Mouse (Mus musculus) liver, adult (tissue): ENCODE data around the gene Map4k3.

Experiments
- GATA4 ChIP-seq: IDR thresholded peaks from 2 replicates; pipeline ENCODE4 v1.6.1; 2014; ENCODE audit warnings: mild to moderate bottlenecking, low read length; ENCODE audit not compliant: insufficient replicate concordance

Map4k3 gene

DNA sequence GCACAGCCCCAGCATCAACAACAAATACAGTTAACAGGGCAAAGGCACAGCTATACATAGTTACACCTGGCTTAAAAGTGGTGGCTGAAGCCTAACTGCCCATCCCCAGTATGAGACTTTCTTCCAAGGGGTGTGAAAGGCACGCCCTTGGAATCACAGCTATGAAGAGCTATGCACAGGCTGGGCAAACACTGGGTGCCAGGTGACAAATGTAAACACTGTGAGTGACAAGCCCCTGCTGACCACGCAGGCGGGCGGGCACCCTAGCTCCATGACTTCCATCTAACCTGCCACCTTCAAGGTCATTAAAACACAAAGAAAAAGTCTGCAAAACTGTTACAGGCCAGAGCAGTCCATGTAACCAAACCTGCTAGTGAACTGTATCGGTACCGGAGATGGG, 19.5 kb downstream of the Map4k3 start:
- no peak for TF ChIP-seq GATA4

- no peak for TF ChIP-seq GATA4
Observed at GRCm38 (mm10) chr17:80707176-80707575, 21.1 kb downstream of the Map4k3 start.

GRCm38 (mm10) chr17:80706608-80707007, 21.7 kb downstream of the Map4k3 start:
- TF ChIP-seq GATA4: no peak

- TF ChIP-seq GATA4: no peak
Observed at GRCm38 (mm10) chr17:80701687-80702086, 26.6 kb downstream of the Map4k3 start.

GRCm38 (mm10) chr17:80698930-80699329, 29.4 kb downstream of the Map4k3 start:
- TF ChIP-seq GATA4: no peak

DNA sequence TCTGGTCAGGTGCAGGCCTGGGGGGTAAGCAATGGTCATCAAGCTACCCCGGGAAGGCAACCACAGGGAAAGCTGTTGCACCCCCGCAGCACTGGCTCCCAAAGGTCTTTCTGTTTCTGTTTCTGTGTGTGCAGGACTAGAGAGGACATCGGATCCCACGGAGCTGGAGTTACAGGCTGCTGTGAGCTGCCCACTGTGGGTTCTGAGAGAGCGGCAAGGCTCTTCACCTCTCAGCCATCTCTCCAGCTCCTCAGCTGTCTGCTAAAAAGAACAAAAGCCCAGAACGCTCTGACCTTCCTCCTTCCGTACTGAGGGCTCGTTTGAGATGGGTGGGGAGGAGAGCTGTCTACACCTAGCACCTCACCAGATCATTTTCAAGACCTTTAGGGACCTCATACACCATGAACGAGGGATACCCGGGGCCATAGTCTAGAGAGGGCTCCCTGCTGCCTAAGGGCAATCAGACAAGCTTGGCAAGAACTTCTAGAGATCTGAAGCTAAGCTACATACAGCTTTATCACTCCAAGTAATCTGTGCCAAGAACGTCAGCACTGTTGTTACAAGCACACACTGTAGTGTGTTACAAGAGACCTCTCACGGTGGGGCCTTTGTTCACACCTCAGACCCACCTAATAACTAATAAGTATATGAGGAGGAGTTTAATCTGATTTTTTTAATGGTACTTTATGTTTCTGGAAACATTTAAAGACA, 29.9 kb downstream of the Map4k3 start:
- no peak for TF ChIP-seq GATA4

- TF ChIP-seq GATA4: no peak
Observed at GRCm38 (mm10) chr17:80696956-80697355, 31.3 kb downstream of the Map4k3 start.

DNA sequence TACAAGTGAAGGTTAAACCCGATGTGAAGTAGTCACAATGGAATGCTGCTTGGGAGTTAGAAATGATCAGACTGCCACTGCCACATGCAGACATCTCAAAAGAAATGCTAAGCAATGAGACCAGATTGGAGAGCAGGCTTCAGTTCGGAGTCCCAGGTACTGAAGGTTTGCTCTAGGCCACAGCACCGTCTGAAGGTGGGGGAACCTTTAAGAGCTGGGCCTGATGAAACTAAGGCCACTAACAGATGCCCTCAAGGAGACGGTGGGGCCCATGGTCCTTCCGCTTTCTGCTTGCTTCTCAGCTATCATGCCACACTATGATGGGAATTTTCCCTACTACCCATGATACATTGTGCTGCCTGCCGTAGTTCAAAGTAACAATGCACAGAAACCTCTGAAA, 32.1 kb downstream of the Map4k3 start:
- no peak for TF ChIP-seq GATA4

- TF ChIP-seq GATA4: no peak
Observed at GRCm38 (mm10) chr17:80693707-80694106, 34.6 kb downstream of the Map4k3 start.

GRCm38 (mm10) chr17:80692183-80692582, 36.1 kb downstream of the Map4k3 start:
- TF ChIP-seq GATA4: no peak

DNA sequence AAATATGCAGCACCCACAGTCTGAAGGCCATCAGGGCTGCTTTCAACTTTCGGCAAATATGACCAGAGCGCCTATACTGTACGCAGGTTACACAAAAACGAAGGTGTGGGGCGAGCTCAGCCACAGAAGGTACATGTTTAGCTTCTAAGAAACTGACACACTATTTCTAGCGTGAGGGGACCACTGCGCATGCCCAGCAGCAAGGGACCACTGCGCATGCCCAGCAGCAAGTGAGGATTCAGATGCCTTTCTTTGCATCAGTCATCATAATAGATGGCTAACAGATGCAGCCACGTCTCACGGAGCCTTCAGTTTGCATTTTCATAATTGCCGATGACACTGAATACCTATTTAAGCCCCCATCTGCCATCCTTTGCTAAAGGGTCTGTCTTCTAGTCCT, 39.6 kb downstream of the Map4k3 start:
- no peak for TF ChIP-seq GATA4

GRCm38 (mm10) chr17:80686066-80686465, 42.2 kb downstream of the Map4k3 start:
- no peak for TF ChIP-seq GATA4

- no peak for TF ChIP-seq GATA4
Observed at GRCm38 (mm10) chr17:80683821-80684576, 44.3 kb downstream of the Map4k3 start.

DNA sequence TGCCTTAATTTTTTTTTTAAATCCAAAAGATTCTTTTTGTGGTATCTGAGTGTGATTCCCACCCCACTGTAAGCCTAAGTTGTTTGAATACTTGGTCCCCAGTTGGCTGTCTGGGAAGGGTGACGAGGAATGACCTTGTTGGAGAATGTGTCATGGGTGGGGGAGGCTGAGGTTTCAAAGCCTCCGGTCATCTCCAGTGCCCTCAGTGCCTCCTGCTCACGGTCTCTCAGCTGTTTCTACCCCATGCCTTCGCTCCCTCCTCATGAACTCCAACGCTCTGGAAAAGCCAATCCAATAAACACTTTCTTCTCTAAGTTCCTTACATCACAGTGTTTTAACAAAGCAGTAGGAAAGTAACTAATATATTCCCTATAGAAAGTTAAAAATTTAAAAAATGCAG, 45.2 kb downstream of the Map4k3 start:
- TF ChIP-seq GATA4: no peak

DNA sequence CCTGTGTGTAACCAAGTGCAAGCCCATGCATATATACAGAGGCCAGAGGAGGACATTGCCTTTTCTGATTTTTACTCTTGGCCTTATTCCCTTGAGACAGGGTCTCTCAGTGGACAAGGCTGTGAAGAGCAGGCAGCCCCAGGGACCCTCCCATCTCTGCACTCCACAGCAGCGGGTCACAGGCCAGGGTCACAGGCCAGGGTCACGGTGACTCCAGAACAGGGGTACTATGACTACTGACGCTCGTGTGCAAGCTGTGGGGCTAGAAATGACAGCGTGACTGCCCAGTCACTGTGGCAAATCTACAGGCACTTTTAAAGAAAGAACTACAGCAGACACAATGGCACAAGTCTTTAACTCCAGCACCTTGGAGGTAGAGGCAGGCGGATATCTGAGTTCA, 50.1 kb downstream of the Map4k3 start:
- TF ChIP-seq GATA4: no peak

- TF ChIP-seq GATA4: no peak
Observed at GRCm38 (mm10) chr17:80676859-80677535, 51.3 kb downstream of the Map4k3 start.
